ENCODE assay signal across 16 mouse cellular contexts in the genomic region with DNA sequence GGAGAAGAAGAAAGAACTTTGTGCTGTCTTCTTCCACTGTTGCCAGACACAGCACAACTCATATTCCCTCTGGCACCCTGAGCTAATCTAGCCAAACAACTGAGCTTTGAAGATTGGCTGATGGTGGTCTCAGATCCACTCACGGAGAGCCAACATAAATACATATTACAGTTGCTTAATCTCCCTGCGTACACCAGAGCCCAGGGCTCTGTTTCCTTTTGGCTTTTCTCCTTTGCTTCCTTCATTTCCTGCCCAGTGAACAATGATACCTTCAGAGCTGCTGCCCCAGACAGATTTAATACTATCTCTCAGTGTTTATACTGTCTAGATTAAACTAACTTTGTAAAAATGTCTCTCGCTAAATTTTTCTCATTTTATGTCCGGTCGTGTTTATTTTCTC.
"Had no signal": no experiment of that assay in that cellular context is flagged by ENCODE, and none has a peak within 500 bp of the region (broad histone marks: within the 10 kb centered on the region; RNA-seq: fewer than 3 reads in every experiment).

No protein-coding gene starts in this region.

- H3K9ac ChIP-seq: limb, embryonic 15.5 days; liver, embryonic 12.5 days; neural tube, embryonic 13.5 days; stomach, embryonic 15.5 days had no signal

- DNase-seq: kidney, adult 9 months; kidney, postnatal 36 days; layer of hippocampus, adult 9-11 months; layer of hippocampus, postnatal 36 days; lung, postnatal 36 days; retina, postnatal 1 day; right cerebral cortex, postnatal 4 days; spleen, adult 18-20 months; thymus, postnatal 36 days had no signal

- H3K4me2 ChIP-seq: limb, embryonic 15.5 days; liver, embryonic 12.5 days; neural tube, embryonic 13.5 days; stomach, embryonic 15.5 days had no signal

- H3K36me3 ChIP-seq: limb, embryonic 15.5 days; liver, embryonic 12.5 days; midbrain, embryonic 10.5 days; neural tube, embryonic 13.5 days; stomach, embryonic 15.5 days had no signal

- H3K27me3 ChIP-seq: limb, embryonic 15.5 days; liver, embryonic 12.5 days; neural tube, embryonic 13.5 days; stomach, embryonic 15.5 days had no signal

- ATAC-seq: liver, embryonic 12.5 days; midbrain, embryonic 16.5 days had no signal

- H3K4me3 ChIP-seq: limb, embryonic 15.5 days; liver, embryonic 12.5 days; midbrain, embryonic 10.5 days; neural tube, embryonic 13.5 days; stomach, embryonic 15.5 days had no signal

- H3K9me3 ChIP-seq: limb, embryonic 15.5 days; liver, embryonic 12.5 days; midbrain, embryonic 10.5 days; neural tube, embryonic 13.5 days; stomach, embryonic 15.5 days had no signal

- H3K4me1 ChIP-seq: limb, embryonic 15.5 days; midbrain, embryonic 10.5 days; stomach, embryonic 15.5 days had no signal

- H3K27ac ChIP-seq: kidney, postnatal 0 days; limb, embryonic 15.5 days; liver, embryonic 12.5 days; midbrain, embryonic 10.5 days; neural tube, embryonic 13.5 days; stomach, embryonic 15.5 days had no signal
